Mouse (Mus musculus) embryonic fibroblast, embryonic 13.5 days (primary cell): ENCODE measurements around the gene Tars2.

Experiments
- CTCF ChIP-seq: IDR thresholded peaks from 2 replicates; pipeline ENCODE4 v1.5.1; 2011; ENCODE audit warnings: mild to moderate bottlenecking, control low read depth, low read length, moderate library complexity, borderline replicate concordance; ENCODE audit not compliant: insufficient read depth
- POLR2A ChIP-seq: IDR thresholded peaks from 2 replicates; pipeline ENCODE4 v1.6.1; 2011; ENCODE audit warnings: low read depth, mild to moderate bottlenecking, control low read depth, low read length, moderate library complexity

DNA sequence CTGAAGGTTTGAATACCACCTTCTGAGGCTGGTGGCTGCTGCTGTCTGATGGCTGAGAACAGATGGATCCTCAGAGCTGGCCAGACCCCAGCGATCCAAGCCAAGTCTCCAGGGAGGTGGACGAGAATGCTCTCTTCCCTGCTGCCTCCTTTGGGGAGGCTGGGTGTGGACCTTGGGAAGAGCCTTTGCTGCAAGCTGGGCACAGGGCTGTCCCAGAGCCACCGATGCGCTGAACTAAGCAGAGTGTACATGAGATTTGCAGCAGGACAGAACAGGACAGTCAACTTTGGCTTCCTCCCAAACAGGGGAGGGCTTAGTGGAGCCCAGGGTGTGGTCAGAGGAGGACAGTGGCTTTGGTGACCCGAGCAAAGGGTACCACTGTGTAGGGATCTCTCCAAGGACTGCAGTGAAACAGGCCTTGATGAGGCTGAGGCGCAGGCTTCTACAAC lies 59.7 kb downstream of the Tars2 start:
- TF ChIP-seq CTCF = no peak
- no peak for TF ChIP-seq POLR2A
